Mouse (Mus musculus) neural tube, embryonic 11.5 days (tissue): ENCODE data around the gene Mbnl1. TPM values are rescaled to one million over a fixed set of nuclear protein-coding genes. Genes with fewer than 3 reads are reported as not detected.
"Not testable (repeated sequence)": the region's sequence is repeated elsewhere in the genome, so short reads cannot be mapped to it uniquely, and the experiment has no call there.

Experiments
- ATAC-seq: fragments of 200-750 bp; cut with Nextera tagmentation; 2 replicates; pipeline ENCODE4 v1.8.0; 2017; ENCODE audit warnings: moderate number of reproducible peaks, mild to moderate bottlenecking, moderate TSS enrichment, moderate library complexity; ENCODE audit not compliant: insufficient read depth, low FRiP score, low TSS enrichment
- DNase-seq: peaks from one replicate; pipeline ENCODE4 v3.0.0-alpha.2; 2015; ENCODE audit warnings: low spot score
- H3K27ac ChIP-seq: fragments of 300-500 bp; sonication (generic); 2 replicates; pipeline ENCODE4 v1.5.1; 2014; ENCODE audit warnings: low read depth, mild to moderate bottlenecking, low read length
- H3K27me3 ChIP-seq: fragments of 300-500 bp; sonication (generic); 2 replicates; pipeline ENCODE4 v1.6.1; 2014; ENCODE audit warnings: mild to moderate bottlenecking, low read length, mixed read lengths; ENCODE audit not compliant: control insufficient read depth, insufficient read depth
- H3K36me3 ChIP-seq: fragments of 300-500 bp; sonication (generic); 2 replicates; pipeline ENCODE4 v1.6.1; 2014; ENCODE audit warnings: mild to moderate bottlenecking, low read length, moderate library complexity, mixed read lengths; ENCODE audit not compliant: control insufficient read depth, insufficient read depth
- H3K4me1 ChIP-seq: fragments of 300-500 bp; sonication (generic); 2 replicates; pipeline ENCODE4 v1.6.1; 2014; ENCODE audit warnings: low read length, mixed read lengths; ENCODE audit not compliant: control insufficient read depth, insufficient read depth
- H3K4me2 ChIP-seq: fragments of 300-500 bp; sonication (generic); 2 replicates; pipeline ENCODE4 v1.6.1; 2014; ENCODE audit warnings: low read depth, mild to moderate bottlenecking, moderate library complexity
- H3K4me3 ChIP-seq: fragments of 300-500 bp; sonication (generic); 2 replicates; pipeline ENCODE4 v1.5.1; 2014; ENCODE audit warnings: low read depth, low read length
- H3K9ac ChIP-seq: fragments of 300-500 bp; sonication (generic); 2 replicates; pipeline ENCODE4 v1.6.1; 2014; ENCODE audit warnings: mild to moderate bottlenecking, low read length
- H3K9me3 ChIP-seq: fragments of 300-500 bp; sonication (generic); 2 replicates; pipeline ENCODE4 v1.6.1; 2016; ENCODE audit warnings: low read length; ENCODE audit not compliant: control insufficient read depth
- WGBS: fragments of 180-500 bp; shearing (Covaris S2); extraction: QIAGEN DNeasy Blood & Tissue Kit; methylation state at CpG from one replicate; pipeline ENCODE4 v1.1.7; 2014; 5-methylcytosine and 5-hydroxymethylcytosine counted together
- polyA plus RNA-seq: library from polyadenylated mRNA; unstranded; fragments of >200 nt; fragmentation: Nextera tagmentation; extraction: Ambion mirVana; gene quantifications from 2 replicates; pipeline ENCODE4 v1.2.1, GENCODE M21; 2014

Gene Mbnl1
- polyA plus RNA-seq, 1 experiment from 2014 or later, result 57.7 TPM

DNA sequence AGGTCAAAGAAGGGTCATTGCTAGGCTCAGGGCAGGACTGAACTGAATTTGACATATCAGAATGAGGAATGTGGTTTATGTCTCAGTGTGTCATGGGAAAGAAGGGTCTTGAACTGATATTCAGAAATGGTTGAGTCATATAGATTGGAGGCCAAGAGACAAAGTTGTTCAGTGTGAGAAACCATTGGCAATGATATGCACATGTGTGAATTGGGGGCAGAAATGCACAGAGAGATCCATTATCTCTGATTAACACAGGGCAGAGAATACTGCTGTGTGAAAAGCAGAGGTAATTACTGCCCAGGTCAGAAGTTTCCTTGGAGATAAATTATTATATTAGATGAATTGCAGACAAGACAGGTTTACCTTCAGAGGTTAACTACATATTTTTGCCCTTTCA is 10.7 kb downstream of the Mbnl1 start:
- no peak for ATAC-seq
- Histone ChIP-seq H3K4me2 (no peak overlapping the region), H3K4me1 (no peaks in the 10 kb centered on the region), H3K4me3 (no peak overlapping the region), H3K36me3 (no peaks in the 10 kb centered on the region), H3K27ac (no peak overlapping the region), H3K9ac (no peak overlapping the region), H3K27me3 (no peaks in the 10 kb centered on the region), H3K9me3 (no peaks in the 10 kb centered on the region)
- DNase-seq, result no peak

DNA sequence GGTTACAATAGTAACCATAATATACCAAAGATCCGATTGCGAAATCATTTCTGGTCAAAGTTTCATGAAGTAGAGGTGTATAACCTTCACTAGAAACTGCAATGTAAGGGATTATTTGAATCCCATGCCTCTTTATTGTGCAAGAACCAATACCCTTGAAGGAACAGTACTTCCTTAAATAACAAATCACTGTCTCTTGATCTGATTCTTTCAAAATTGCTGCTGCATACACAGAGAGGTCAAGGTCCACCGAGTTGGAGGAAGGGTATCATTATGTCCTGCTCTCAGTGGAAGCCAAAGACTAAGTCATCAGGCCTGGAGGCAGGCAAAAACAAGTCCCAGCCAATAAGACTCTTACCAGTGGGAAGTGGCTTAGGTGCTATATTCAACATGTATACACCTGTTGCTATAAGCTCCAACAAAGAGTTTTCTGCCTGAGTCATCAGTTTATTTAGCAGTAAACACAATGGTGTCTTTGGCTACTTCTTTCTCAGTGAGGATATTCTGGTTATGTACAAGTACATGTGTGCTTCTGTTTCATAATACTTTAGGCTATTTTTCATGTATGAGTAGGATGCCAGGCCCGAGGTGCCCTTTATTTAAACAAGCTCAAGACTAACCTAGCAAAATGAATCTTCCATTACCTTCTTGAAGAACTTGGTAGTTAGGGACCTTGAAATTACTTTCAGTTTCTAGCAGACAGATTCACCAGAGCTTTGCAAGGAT is 13.5 kb downstream of the Mbnl1 start:
- Histone ChIP-seq H3K36me3 (no peaks in the 10 kb centered on the region), H3K27me3 (no peaks in the 10 kb centered on the region), H3K27ac (no peak overlapping the region), H3K4me1 (no peaks in the 10 kb centered on the region), H3K4me2 (no peak overlapping the region), H3K9ac (no peak overlapping the region), H3K4me3 (no peak overlapping the region), H3K9me3 (no peaks in the 10 kb centered on the region)
- DNase-seq, result no peak
- no peak for ATAC-seq
- 85% methylated on average over 4 of the region's 4 CpGs for WGBS

DNA sequence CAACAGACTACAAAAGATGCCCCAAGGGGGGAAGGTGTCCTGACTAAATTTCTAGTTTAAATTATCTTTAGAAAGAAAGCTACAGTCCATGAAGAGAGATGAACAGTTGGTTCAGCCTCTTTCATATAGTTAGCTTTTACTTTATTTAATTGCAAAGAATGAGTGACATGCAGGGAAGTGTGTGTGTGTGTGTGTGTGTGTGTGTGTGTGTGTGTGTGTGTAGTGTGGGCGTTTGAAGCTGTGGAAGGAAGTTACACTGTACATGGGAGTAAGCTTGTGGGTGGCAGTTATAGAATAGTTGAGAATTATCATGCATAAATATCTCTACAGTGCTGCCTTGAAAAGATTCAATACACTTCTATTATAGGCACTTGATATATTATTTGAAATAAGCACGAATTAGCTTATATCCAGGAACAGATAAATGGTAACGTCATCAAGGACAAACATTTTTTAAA is 14.1 kb downstream of the Mbnl1 start:
- DNase-seq, result no peak
- no peak for ATAC-seq
- Histone ChIP-seq H3K36me3 (no peaks in the 10 kb centered on the region), H3K4me3 (no peak overlapping the region), H3K9me3 (no peaks in the 10 kb centered on the region), H3K9ac (no peak overlapping the region), H3K27ac (no peak overlapping the region), H3K4me2 (no peak overlapping the region), H3K4me1 (no peaks in the 10 kb centered on the region), H3K27me3 (no peaks in the 10 kb centered on the region)
- 85% methylated on average over 3 of the region's 3 CpGs for WGBS

DNA sequence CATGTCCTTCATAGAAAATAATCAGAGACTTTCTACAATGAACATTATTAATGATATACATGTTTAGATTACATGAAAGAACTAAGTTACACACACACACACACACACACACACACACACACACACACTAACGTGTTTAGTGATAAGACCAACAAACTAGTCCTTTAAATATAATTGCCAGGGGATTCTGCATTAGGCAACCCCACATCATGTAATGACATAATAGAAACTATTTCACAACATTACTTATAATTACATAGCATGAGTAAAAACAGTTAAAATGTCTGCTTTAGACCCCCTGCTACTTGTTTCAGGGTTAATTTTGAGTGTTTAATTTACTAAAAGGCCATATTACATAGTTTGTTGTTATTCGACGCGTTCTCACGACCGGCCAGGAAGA is 16.9 kb downstream of the Mbnl1 start:
- Histone ChIP-seq H3K9me3 (no peaks in the 10 kb centered on the region), H3K27ac (no peak overlapping the region), H3K36me3 (no peaks in the 10 kb centered on the region), H3K4me1 (no peaks in the 10 kb centered on the region), H3K4me3 (no peak overlapping the region), H3K9ac (no peak overlapping the region), H3K4me2 (no peak overlapping the region), H3K27me3 (no peaks in the 10 kb centered on the region)
- WGBS, result 96% methylated on average over 6 of the region's 6 CpGs
- ATAC-seq (no peak), DNase-seq (no peak)

DNA sequence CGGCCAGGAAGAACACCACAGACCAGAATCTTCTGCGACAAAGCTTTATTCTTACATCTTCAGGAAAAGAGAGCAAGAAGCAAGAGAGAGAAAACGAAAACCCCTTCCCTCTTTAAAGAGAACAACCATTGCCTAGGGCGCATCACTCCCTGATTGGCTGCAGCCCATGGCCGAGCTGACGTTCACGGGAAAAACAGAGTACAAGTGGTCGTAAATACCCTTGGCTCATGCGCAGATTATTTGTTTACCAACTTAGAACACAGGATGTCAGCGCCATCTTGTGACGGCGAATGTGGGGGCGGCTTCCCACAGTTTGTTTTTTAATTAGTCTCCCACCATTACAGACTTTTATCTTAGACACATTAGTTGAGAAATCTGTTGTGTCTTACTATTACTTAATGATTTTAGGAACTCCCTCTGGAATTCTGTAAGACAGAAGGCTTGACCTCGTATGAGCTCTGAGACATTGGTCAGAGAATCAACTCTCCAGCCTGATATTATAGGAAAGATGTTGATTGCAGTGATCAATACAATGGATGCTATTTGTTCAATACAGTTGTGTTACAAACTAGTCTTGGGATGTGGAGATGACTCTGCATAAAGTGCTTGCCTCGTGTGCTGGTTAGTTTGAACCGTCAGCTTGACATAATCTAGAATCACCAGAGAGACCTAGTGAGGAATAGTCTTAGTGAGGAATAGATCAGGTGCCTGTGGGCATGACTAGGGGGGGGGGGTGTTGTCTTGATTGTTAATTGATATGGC is 22.3 kb downstream of the Mbnl1 start:
- H3K4me1 ChIP-seq, H3K4me3 ChIP-seq, DNase-seq, H3K9ac ChIP-seq, H3K27ac ChIP-seq, H3K36me3 ChIP-seq, H3K4me2 ChIP-seq, H3K9me3 ChIP-seq, H3K27me3 ChIP-seq: not testable (repeated sequence)
- WGBS, result 63% methylated on average over 7 of the region's 16 CpGs
- peak; percentile 35; the same call in 1 of the 2 replicates for ATAC-seq

DNA sequence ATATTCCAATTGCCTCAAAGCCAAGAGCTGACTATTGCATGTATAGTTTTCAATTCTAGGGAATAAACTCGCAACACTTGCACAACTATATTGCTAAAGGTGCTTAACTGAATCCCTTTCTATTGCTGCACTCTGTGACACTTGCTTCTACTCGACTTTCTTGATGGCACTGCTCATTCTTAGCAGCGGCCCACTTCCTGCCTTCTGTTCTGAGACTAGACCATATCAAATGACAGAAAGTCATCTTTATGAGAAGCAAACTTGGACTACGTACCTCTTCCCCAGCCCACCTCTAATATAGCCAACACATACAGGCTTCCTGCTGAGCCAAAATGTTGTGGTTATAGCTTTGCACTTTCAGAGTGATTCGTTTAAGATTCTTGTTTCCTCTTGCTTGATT is 23.6 kb downstream of the Mbnl1 start:
- H3K27ac ChIP-seq, result no peak overlapping the region
- 84% methylated on average over 5 of the region's 5 CpGs for WGBS
- no peak overlapping the region for H3K4me3 ChIP-seq

DNA sequence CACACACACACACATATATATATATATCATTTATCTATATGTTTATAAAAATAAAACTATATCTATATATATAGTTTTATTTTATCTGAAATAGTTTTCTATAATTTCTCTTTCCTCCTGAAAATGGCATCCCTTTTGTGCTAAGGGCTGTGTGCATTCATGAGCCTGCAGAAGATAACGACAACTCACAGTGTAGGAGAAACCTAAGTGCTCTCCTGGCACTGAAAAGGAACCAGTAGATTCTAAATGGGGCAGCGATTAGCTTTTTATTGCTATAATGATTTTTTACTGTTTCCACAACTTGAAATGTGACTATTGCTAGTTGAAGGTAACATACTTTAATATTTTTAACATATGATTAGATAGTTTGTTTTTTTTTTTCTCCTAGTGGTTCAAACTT is 25.5 kb downstream of the Mbnl1 start:
- H3K4me2 ChIP-seq, result no peak overlapping the region
- 82% methylated on average over 2 of the region's 2 CpGs for WGBS
- no peak for ATAC-seq

More for the DNA sequence above, 23.6 kb downstream of the Mbnl1 start:
- Histone ChIP-seq H3K4me2 (no peak overlapping the region), H3K36me3 (no peaks in the 10 kb centered on the region), H3K27me3 (no peaks in the 10 kb centered on the region), H3K9ac (no peak overlapping the region), H3K4me1 (no peaks in the 10 kb centered on the region), H3K9me3 (no peaks in the 10 kb centered on the region)
- no peak for ATAC-seq
- DNase-seq, result no peak

DNA sequence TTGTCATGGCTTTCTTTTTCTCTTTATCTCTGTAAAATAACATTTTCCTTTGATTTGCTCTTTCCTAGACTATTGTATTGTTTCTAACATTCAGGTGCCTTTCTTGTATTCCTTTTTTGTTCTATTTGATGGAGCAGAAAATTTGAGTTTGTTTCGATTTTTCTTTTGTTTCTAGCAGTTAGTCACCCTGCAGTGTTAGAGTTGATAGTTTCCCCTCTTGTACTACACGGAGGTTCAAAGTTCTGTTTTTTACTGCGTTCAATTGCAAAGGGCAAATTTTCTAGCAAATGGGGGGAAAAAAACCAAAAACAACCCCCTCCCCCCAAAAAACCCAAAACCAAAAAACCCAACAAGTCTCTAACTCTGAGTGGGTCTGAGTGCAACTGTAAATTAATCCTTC is 26.0 kb downstream of the Mbnl1 start:
- Histone ChIP-seq H3K27me3 (no peaks in the 10 kb centered on the region), H3K27ac (no peak overlapping the region), H3K4me1 (0 out of 2 replicates have a peak, but pooled peaks cover 7% of the 10 kb centered on the region), H3K9ac (no peak overlapping the region), H3K36me3 (no peaks in the 10 kb centered on the region), H3K4me2 (no peak overlapping the region), H3K4me3 (no peak overlapping the region), H3K9me3 (no peaks in the 10 kb centered on the region)
- ATAC-seq (no peak), DNase-seq (no peak)
- 87% methylated on average over 3 of the region's 3 CpGs for WGBS

More for the DNA sequence above, 25.5 kb downstream of the Mbnl1 start:
- Histone ChIP-seq H3K9me3 (no peaks in the 10 kb centered on the region), H3K9ac (no peak overlapping the region), H3K27ac (no peak overlapping the region), H3K4me1 (0 out of 2 replicates have a peak, but pooled peaks cover 2% of the 10 kb centered on the region), H3K4me3 (no peak overlapping the region), H3K36me3 (no peaks in the 10 kb centered on the region), H3K27me3 (no peaks in the 10 kb centered on the region)
- no peak for DNase-seq

DNA sequence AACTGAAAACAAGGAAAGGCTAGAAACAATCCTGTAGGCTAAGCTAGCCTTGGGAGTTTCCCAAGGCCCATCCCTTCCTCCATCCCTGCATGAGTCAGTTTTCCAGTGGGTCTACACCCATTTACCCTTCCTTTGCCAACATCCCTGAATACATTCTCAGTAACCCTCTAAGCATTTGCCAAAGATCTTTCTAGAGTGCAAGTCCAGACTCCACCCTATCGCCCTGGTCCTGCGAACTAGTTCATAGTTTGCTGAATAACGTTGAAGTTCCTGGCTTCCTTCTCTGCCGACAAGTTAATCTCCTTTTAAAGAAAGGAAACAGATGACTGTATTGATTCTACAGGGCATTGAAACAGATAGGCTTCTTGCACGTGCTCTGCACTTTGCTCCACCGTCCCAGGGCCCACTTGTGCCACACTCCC is 26.5 kb downstream of the Mbnl1 start:
- Histone ChIP-seq H3K27ac (no peak overlapping the region), H3K9ac (no peak overlapping the region), H3K36me3 (no peaks in the 10 kb centered on the region), H3K9me3 (no peaks in the 10 kb centered on the region), H3K4me1 (0 out of 2 replicates have a peak, but pooled peaks cover 7% of the 10 kb centered on the region), H3K27me3 (no peaks in the 10 kb centered on the region), H3K4me2 (no peak overlapping the region; the same call in 1 of the 2 replicates), H3K4me3 (no peak overlapping the region)
- DNase-seq (no peak), ATAC-seq (no peak)
- 81% methylated on average over 6 of the region's 6 CpGs for WGBS
